Mouse (Mus musculus): ENCODE data around the gene Mageb3.
"Not testable (repeated sequence)": the region's sequence is repeated elsewhere in the genome, so short reads cannot be mapped to it uniquely, and the experiment has no call there.

Gene Mageb3

DNA sequence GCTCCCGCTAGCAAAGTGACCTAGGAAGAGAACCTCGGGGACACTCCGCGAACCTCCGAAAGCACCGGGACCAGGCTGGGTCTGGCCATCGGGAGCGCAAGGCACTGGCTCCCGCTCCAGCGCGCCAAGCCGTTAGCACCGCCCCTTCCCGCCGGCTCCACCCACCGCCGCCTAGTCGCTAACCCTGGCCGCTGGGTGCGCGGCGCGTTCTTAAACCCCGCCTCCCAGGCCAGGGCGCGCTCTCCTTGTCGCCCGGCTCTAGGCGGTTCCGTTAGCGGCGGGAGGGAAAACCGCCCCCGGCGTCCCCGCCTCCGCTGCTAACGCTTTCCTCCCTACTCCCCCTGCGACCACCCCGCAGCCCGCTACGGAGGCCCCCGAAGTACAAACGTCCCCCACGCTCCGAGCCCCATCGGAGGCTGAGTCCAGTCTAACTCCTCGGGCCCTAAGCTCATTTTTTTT, at the start of gene Mageb3, which contains the start of gene Ctdspl2:
Gene Mageb3 (minus strand): TSS at position 328 of the 459 bp plus-strand sequence.
Gene Ctdspl2 (plus strand): TSS at position 237 of the 459 bp plus-strand sequence.
- peak; percentile 96 for DNase-seq (ENCODE audit: low read depth)

DNA sequence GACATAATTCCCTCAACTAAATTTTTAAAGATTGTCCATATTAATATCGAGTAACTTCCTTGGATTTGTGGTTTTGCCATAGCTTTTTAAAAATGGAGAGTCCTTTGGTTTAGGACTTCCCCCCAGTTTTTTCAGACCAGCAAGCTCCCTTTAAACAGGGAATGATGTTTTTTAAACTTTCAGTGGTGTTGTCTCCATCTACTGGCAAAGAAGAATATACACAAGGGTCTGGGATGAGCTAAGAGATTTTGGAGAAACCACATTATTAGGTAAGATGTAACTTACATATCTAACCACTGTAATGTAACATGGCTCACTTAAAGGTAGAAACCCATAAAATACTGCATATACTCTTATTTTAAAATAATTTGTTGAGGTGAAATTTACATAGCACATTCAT, 39.8 kb upstream of the Mageb3 start:
- peak; percentile 26 for DNase-seq (ENCODE audit: low read depth)

DNA sequence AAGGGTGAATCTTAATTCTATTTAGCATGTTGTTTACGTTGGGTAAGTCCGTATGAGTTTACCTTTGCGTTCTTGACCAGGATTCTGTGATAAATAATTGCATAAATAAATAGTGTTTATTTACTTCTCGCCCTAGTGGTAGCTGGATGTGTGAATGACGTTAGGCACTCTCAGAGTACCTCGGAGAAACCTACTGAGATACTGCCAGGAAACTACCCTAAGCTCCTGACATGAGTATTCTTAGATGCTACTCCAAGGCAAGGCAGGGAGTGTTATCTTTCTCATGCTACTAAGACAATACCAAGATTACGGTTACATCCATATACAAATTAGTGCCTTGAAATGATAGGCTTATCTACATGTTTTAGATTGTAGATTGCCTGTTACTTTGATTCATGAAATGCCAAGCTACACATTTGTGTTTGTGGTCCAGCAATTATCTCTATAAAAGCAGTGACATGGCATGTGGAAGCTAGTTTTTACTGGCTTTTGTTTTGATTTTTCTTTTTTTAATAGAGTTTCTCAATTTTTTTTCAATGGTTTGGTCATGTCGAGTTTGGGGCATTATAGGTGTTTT, 1.4 kb upstream of the Mageb3 start:
- DNase-seq (ENCODE audit: low read depth): peak; percentile 63

DNA sequence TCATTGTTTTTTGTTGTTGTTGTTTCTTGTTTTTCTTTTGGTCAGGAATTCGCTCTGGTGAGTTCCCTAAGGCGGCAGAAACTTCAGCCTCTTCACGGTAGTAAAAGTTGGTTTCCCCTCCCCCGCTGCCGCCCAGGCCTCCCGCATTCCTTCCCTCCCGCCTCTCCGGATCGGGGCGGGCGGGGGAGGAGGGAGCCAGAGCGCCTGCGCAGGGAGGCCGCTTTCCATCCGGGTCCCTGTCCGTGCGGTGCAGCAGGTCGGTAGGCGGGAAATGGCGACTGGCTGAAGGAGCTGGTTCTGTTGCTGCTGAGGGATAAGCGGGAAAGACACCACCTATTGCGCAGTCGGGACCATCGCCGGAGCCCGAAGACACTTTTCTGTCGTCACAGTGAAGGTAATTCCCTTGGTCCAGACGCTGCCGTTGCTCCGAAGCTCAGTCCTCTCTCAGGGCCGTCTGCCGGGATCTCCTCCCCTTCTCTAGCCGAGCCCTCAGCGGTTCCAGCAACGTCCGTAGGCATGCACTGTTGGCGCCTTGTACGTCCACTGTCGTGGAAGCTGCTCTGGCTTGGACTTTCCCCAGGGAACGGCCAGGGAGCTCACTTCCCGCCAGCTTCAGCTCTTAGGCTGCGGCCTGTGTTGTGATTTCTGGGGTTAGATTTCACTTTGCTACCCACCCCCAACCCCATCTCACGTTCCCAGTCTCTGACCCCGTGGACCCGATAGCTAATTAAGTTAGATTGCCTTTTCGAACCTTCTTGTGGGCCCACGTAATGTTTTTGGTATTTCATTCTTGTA, 529 bp upstream of the Mageb3 start:
- DNase-seq (ENCODE audit: low read depth): peak; percentile 96

DNA sequence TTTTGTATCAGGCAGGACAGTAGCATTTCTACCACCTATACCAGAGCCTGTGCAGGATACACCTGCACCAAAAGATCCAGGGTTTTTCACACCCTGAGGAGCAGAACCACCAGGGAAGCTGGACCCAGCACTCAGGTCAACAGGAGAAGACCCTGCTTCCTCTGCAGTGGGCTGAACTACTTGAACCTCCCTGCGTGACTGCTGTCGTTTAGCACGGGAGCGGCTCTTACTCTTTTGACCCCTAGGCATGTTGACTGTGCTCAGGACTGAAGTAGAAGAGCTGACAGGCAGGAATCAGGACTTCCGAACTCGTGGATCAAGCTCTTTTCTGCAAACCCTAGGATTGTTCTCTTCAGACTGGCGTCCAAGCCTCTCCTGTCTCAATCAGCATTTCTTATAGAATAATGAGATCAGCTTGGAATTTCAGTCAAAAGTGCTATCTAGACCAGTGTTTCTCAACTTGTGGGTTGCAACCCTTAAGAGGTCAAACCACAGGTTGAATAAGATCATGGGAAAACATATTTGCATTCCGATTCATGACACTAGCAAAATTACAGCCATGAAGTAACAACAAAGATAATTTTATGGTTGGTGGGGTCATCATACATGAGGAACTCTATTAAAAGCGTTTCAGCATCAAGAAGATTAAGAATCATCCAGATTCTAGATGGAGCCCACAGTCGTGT, 778 bp downstream of the Mageb3 start:
- DNase-seq (ENCODE audit: low read depth): no peak

DNA sequence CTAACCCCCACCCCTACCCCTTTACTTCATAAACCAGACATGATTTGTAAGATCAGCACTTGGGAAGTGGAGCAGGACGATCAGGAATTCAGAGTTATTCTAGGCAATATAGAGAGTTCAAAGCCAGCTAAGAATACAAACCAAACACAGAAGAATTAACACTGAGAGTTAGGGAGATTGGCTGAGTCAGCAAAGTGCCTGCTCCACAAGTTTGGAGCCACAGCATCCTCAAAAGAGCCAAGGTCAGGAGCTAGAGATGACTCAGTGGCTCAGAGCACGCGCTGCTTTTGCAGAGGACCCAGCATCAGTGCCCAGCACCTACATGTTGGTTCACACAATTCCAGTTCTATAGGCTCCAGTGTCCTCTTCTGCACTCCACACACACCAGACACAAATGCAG, 12.5 kb downstream of the Mageb3 start:
- no peak for DNase-seq (ENCODE audit: low read depth)

DNA sequence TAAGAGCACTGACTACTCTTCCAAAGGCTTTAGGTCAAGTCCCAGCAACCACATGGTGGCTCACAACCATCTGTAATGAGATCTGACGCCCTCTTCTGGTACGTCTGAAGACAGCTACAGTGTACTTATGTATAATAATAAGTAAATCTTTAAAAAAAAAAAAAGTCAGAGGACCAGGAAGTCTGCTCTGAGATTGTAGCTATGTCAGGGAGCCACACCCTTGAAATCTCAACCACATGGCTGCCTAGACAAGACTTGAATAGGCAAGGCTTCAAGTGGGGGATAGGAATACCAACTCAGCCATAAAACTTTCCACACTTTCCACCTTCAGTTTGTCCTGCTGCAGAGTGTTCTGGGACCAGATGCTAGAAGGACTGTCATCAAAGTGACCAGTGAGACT, 18.3 kb downstream of the Mageb3 start:
- DNase-seq (ENCODE audit: low read depth): not testable (repeated sequence)

DNA sequence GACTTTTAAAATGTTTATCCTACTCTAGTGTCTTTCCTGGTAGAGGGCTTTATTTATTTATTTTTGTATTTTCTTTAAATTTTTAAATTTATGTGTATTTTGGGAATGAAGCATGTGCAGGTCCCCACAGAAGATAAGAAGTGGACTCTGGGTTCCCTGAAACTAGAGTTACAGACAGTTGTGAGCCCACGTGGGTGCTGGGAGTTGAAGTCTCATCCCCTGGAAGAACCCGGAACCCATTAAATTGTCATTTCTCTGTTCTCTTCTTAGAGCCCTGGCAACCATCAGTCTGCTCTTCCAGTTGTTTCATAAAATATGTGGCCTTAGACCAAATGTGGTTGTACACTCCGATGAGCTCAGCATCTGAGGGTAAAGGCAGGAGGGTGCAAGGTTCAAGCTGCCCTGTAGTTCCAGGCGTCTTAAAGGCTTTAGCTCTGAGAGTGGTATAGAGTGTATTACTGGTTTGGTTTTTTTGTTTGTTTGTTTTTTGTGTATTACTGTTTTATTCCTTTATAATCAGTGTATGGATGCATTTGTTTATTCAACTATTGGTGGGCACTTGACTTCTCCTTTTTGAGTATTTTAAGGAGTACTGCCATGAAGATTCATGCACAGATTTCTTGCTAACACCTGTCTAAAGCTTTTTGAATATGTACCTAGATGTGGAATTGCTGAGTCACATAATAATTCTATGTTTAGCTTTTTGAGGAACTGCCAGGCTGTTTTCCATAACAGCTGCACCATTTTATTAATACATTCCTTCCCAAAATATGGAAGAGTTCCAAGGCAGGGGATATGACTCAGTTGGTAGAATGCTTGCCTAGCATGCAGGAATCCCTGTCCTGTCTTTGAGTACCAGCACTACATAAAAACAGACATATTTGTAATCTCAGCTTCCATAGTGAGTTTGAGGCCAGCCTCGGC, 39.6 kb downstream of the Mageb3 start:
- no peak for DNase-seq (ENCODE audit: low read depth)

DNA sequence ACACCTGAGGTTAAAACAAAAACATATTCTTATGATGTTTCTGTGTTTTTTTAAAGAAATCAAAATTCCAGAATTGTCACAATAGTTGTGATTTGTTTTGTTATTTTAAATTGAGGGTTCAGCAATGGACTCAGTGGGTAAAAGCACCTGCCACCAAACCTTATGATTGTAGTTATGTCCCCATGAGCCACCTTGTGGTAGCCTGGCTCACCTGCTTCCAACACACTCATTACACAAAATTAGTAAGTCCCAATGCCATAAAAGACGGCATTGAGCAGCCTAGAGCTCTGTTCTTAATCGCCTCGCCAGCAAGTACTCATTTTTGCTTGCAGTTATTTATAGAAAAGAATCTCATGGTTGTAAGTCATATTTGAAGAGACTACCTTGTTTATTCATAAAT, 45.9 kb downstream of the Mageb3 start:
- DNase-seq (ENCODE audit: low read depth): peak; percentile 9

All from induced T-regulatory cell, adult 2 months (primary cell).